Mouse (Mus musculus): ENCODE data around the gene Ston1. TPM values are rescaled to one million over a fixed set of nuclear protein-coding genes. Genes with fewer than 3 reads are reported as not detected.
A peak's percentile ranks its signal among the peaks of the same experiment; 100 is the strongest.

Ston1 gene
- polyA plus RNA-seq, 1 experiment, result 4.6 TPM

DNA sequence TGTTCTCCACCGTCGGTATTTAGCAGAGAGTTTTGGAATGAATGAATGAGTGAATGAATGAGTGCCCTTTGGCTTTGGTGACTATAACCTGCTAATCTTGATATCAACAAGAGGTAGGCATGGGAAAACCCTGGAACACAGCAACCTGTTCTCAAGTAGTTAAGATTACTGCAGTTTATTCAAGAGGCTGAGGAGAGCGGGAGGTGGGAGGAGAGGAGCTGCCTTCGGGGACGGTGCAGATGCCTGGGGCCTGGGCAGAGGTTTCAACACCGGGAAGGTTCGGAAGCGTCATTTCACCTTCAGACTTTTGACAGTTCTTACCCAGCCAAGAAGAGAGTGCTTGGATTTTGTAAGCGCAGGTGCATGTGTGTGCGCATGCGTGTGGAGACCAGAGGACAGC is 14.5 kb upstream of the Ston1 start:
- H3K4me1 ChIP-seq (ENCODE audit: control insufficient read depth, insufficient read depth, low read length), result 0 out of 2 replicates have a peak, but pooled peaks cover 2% of the 10 kb centered on the region
- TF ChIP-seq POLR2A (IDR thresholded peaks at IDR 0.05; ENCODE audit: extremely low read depth, insufficient read depth, low read length) (no peak), CTCF (IDR thresholded peaks at IDR 0.05; ENCODE audit: extremely low read depth, insufficient read depth, low read length) (no peak)
- no peak overlapping the region for H3K27ac ChIP-seq (ENCODE audit: insufficient read depth, low read length)
- H3K4me3 ChIP-seq (ENCODE audit: insufficient read depth, low read length), result no peak overlapping the region

GRCm38 (mm10) chr17:88583411-88583810 is 14.1 kb upstream of the Ston1 start:
- Histone ChIP-seq H3K4me1 (ENCODE audit: control insufficient read depth, insufficient read depth, low read length) (0 out of 2 replicates have a peak, but pooled peaks cover 2% of the 10 kb centered on the region), H3K4me3 (ENCODE audit: insufficient read depth, low read length) (no peak overlapping the region), H3K27ac (ENCODE audit: insufficient read depth, low read length) (no peak overlapping the region)
- TF ChIP-seq CTCF (IDR thresholded peaks at IDR 0.05; ENCODE audit: extremely low read depth, insufficient read depth, low read length), result no peak
- TF ChIP-seq POLR2A (IDR thresholded peaks at IDR 0.05; ENCODE audit: extremely low read depth, insufficient read depth, low read length), result no peak

DNA sequence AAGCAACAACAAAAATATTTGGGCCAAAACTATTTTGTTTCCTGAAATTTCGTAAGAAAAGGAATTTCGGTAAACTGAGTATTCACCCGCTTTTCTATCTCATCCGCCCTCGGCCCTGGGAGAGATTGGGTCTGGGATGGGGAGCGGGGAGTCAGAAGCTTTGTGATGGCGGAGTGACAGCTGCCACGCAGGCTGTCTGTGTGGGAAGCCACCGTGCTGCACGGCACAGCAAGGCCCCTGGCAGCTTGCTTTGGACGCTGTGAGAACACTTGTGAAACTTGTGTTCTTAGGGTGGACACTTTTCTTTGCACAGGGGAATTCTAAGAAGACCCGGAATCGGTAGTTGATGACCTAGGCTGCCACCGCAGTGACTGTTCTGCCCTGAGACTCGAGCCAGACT is 10.1 kb upstream of the Ston1 start:
- Histone ChIP-seq H3K27ac (ENCODE audit: insufficient read depth, low read length) (no peak overlapping the region), H3K4me1 (ENCODE audit: control insufficient read depth, insufficient read depth, low read length) (no peaks in the 10 kb centered on the region), H3K4me3 (ENCODE audit: insufficient read depth, low read length) (no peak overlapping the region)
- TF ChIP-seq POLR2A (IDR thresholded peaks at IDR 0.05; ENCODE audit: extremely low read depth, insufficient read depth, low read length), result no peak
- TF ChIP-seq CTCF (IDR thresholded peaks at IDR 0.05; ENCODE audit: extremely low read depth, insufficient read depth, low read length), result no peak

DNA sequence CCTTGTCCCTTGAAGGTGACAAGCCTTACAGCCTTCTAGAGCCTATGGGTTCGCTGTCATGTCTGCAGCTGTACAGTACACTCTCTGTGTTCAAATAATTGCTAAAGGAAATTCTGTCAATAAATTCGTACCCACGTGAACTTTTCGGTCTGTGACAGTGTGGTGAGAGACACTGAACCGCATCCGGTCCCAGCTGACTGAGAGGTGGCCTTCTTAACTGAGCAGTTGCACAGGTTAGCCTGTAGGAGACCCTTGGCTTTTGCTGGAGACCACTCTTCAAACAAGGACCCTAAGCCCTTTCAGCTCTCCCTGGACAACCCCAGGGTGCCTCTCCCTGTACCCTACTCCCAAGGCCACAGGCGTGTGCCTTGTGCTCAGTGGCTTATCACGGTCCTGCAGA is 9.3 kb upstream of the Ston1 start:
- Histone ChIP-seq H3K27ac (ENCODE audit: insufficient read depth, low read length) (no peak overlapping the region), H3K4me3 (ENCODE audit: insufficient read depth, low read length) (no peak overlapping the region), H3K4me1 (ENCODE audit: control insufficient read depth, insufficient read depth, low read length) (no peaks in the 10 kb centered on the region)
- no peak for TF ChIP-seq POLR2A (IDR thresholded peaks at IDR 0.05; ENCODE audit: extremely low read depth, insufficient read depth, low read length)
- no peak for TF ChIP-seq CTCF (IDR thresholded peaks at IDR 0.05; ENCODE audit: extremely low read depth, insufficient read depth, low read length)

DNA sequence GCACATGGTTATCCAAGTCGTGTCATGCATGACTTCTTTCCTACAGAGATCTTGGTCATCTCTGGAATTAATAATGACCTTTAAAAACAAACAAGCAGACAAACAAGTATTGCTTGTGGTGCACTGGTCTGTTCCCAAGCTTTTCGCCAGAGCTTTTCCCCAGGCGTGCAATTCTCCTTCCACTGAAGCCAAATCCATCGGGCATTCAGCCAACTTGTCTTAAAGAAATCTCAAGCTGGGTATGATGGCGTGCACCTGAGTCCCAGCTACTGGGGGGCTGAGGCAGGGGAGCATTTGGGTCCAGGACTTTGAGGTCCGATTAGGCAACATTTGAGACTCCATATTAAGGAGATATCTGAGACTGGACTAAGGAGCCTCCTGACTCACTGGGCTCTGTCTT is 7.2 kb upstream of the Ston1 start:
- Histone ChIP-seq H3K27ac (ENCODE audit: insufficient read depth, low read length) (no peak overlapping the region), H3K4me3 (ENCODE audit: insufficient read depth, low read length) (no peak overlapping the region)
- no peak for TF ChIP-seq CTCF (IDR thresholded peaks at IDR 0.05; ENCODE audit: extremely low read depth, insufficient read depth, low read length)
- no peak for TF ChIP-seq POLR2A (IDR thresholded peaks at IDR 0.05; ENCODE audit: extremely low read depth, insufficient read depth, low read length)

DNA sequence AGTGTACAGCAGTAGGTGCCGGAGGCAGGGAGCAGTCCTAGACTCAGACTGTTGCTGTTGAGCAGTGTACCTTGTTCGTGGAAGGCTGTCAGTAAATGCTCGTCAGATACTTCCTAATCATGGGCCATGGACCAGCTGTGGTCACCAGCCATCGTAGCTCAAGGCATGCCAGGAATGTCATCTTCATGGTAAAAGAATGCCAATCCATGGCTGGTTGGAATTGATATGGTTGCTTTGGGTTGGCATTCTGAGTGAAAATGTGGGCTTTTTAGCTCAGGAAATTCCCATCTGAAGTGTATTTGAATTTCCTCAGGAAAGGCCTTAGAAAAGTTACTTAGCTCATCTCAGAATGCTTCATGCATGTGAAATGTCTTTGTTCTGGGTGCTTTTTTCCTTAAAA is 2.4 kb upstream of the Ston1 start:
- H3K27ac ChIP-seq (ENCODE audit: insufficient read depth, low read length), result no peak overlapping the region
- no peak overlapping the region for H3K4me3 ChIP-seq (ENCODE audit: insufficient read depth, low read length)
- TF ChIP-seq CTCF (IDR thresholded peaks at IDR 0.05; ENCODE audit: extremely low read depth, insufficient read depth, low read length) (no peak), POLR2A (IDR thresholded peaks at IDR 0.05; ENCODE audit: extremely low read depth, insufficient read depth, low read length) (no peak)
- no peaks in the 10 kb centered on the region for H3K4me1 ChIP-seq (ENCODE audit: control insufficient read depth, insufficient read depth, low read length)

More for the DNA sequence above, 7.2 kb upstream of the Ston1 start:
- H3K4me1 ChIP-seq (ENCODE audit: control insufficient read depth, insufficient read depth, low read length), result no peaks in the 10 kb centered on the region

DNA sequence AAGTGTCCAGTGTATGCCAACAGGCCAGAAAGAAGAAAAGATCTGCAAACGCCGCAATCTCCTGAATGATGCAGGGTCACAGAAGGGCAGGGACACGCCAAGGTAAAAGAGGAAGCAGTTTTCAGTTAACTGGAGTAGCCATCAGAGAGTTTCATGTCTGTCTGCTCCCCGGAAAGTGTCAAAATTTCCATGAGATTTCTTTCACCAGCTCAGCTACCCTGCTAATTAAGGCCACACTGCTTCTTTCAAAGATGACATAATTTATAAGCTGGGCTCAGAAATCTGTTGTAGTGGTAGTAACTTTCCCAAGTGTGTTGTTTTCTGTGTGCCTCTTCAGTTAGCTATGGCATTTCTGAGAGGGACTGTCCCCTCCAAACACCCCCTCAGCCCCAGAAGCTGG is 1.4 kb upstream of the Ston1 start:
- H3K4me1 ChIP-seq (ENCODE audit: control insufficient read depth, insufficient read depth, low read length), result no peaks in the 10 kb centered on the region
- no peak for TF ChIP-seq POLR2A (IDR thresholded peaks at IDR 0.05; ENCODE audit: extremely low read depth, insufficient read depth, low read length)
- TF ChIP-seq CTCF (IDR thresholded peaks at IDR 0.05; ENCODE audit: extremely low read depth, insufficient read depth, low read length), result no peak
- no peak overlapping the region for H3K27ac ChIP-seq (ENCODE audit: insufficient read depth, low read length)
- H3K4me3 ChIP-seq (ENCODE audit: insufficient read depth, low read length), result no peak overlapping the region

- no peaks in the 10 kb centered on the region for H3K4me1 ChIP-seq (ENCODE audit: control insufficient read depth, insufficient read depth, low read length)
- no peak overlapping the region for H3K27ac ChIP-seq (ENCODE audit: insufficient read depth, low read length)
- TF ChIP-seq CTCF (IDR thresholded peaks at IDR 0.05; ENCODE audit: extremely low read depth, insufficient read depth, low read length) (peak; percentile 81), POLR2A (IDR thresholded peaks at IDR 0.05; ENCODE audit: extremely low read depth, insufficient read depth, low read length) (no peak)
- peak overlapping the region; percentile 25 for H3K4me3 ChIP-seq (ENCODE audit: insufficient read depth, low read length)
Observed at GRCm38 (mm10) chr17:88596544-88597221, 801 bp upstream of the Ston1 start.

- H3K27ac ChIP-seq (ENCODE audit: insufficient read depth, low read length), result no peak overlapping the region
- TF ChIP-seq CTCF (IDR thresholded peaks at IDR 0.05; ENCODE audit: extremely low read depth, insufficient read depth, low read length), result no peak
- no peak for TF ChIP-seq POLR2A (IDR thresholded peaks at IDR 0.05; ENCODE audit: extremely low read depth, insufficient read depth, low read length)
- peak overlapping the region; percentile 25 for H3K4me3 ChIP-seq (ENCODE audit: insufficient read depth, low read length)
- H3K4me1 ChIP-seq (ENCODE audit: control insufficient read depth, insufficient read depth, low read length), result no peaks in the 10 kb centered on the region
Observed at GRCm38 (mm10) chr17:88598056-88598420, 554 bp downstream of the Ston1 start.

GRCm38 (mm10) chr17:88598570-88599368 is 1.3 kb downstream of the Ston1 start:
- TF ChIP-seq POLR2A (IDR thresholded peaks at IDR 0.05; ENCODE audit: extremely low read depth, insufficient read depth, low read length) (no peak), CTCF (IDR thresholded peaks at IDR 0.05; ENCODE audit: extremely low read depth, insufficient read depth, low read length) (no peak)
- Histone ChIP-seq H3K27ac (ENCODE audit: insufficient read depth, low read length) (no peak overlapping the region), H3K4me1 (ENCODE audit: control insufficient read depth, insufficient read depth, low read length) (no peaks in the 10 kb centered on the region), H3K4me3 (ENCODE audit: insufficient read depth, low read length) (no peak overlapping the region; the same call in 1 of the 2 replicates)
